Mouse (Mus musculus) gastrocnemius, postnatal 25 days (tissue): Measurements from ENCODE around the gene Syngr1. TPM values are rescaled to one million over a fixed set of nuclear protein-coding genes. Genes with fewer than 3 reads are reported as not detected.

Source experiments
- DNase-seq: peaks from one replicate; pipeline ENCODE4 v3.0.0; 2022
- total RNA-seq, 2 experiments: library from RNA; stranded (reverse); gene quantifications; 1 replicate in 1 of 2; 2 replicates in 1 of 2; pipeline ENCODE4 v1.2.3; 2021

The Syngr1 gene
- total RNA-seq, 2 experiments from 2014 or later, result 34.6 to 37.7 TPM

DNA sequence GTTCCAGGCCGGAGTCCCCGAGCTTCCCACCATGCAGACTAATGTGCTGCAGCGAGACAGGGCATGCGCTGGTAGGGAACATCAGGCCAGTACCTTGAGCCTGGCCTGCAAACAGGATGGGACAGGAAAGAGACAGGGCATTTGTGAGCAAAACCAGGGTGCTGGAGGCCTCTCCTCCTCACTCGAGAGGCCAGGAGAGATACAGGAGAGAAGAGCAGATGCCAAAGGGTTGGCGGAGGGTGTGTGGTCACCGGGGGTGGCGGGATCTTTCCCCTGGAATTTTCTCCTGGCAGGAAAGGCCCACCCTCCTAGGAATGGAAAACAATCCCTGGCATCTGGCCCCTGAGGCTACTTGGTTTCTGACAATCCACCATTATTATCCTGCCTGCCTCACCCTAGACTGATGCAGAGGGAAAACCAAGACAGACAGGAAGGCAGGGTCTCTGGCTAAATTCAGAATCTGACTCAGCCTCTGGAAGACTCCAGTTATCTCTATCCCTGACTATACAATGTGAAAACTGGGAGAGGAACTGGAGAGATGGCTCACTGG, 21.0 kb upstream of the Syngr1 start:
- DNase-seq, result no peak

DNA sequence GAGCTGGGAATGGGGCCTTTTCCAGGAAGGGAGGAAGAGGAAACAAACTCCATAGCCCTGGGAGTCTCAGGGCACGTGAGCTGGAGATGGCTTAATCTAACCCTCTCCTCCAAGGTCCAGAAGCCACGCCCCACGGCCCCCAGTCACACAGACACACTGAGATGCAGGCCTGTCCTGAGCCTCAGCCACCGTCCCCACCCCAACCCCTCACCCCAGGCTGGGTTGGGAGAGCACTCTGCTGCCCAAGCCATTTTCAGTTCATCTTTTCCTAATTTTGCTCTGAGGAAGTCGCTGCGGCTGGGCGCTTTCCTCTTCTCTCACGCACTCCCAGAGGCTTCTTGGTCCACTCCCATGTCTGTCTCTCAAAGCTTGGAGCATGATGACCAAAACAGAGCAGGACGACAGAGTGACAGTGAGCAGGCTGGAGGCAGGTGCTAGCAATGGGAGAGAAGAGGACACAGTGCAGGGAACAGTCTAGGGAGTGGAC, 19.1 kb upstream of the Syngr1 start:
- DNase-seq, result peak; percentile 69

DNA sequence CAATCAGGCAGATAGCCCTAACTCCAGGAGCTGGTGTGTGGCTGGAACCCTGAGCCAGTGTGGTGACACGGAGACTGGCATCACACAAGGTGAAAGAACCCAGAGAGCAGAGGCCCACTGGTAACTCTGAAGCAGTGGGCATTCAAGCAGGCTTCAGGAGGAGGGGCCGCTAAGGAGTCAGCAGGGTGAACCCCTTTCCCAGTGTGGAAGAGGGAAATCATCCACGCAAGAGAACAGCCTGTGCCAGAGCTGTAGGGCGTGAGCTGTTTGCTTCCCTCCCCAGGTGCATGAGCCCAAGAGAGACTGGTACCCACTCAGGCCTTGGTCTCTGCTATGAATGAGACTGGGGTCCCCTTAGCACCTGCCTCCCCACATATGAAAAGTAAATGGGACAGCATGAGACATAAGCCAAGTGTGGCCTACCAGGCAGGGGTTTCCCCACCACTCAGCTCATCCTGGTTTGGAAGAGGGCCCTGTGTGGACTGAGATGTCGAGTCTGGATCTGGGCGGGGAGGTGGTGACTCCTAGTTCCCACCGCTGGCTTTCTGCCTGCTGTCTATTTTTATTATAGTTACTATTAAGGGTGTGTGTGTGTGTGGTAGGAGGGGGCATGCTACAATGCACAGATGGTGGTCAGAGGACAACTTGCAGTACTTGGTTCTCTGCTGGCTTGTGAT, 18.4 kb upstream of the Syngr1 start:
- DNase-seq, result no peak

DNA sequence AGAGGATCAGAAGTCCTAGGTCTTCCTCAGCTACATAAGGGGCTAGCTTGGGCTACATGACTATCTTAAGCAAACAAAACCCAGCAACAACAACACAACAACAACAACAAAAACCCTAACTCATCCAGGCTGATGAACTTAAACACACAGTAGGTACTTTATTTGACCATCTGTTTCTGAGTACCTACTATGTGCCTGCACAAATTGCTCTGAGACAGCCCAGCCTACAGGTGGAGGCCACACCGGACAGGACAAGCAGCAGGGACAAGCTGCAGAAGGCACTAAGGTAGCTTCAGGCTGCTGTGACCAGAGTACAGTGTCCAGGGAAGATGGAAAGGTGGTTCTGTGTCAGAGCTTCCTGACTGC, 17.9 kb upstream of the Syngr1 start:
- DNase-seq, result no peak

DNA sequence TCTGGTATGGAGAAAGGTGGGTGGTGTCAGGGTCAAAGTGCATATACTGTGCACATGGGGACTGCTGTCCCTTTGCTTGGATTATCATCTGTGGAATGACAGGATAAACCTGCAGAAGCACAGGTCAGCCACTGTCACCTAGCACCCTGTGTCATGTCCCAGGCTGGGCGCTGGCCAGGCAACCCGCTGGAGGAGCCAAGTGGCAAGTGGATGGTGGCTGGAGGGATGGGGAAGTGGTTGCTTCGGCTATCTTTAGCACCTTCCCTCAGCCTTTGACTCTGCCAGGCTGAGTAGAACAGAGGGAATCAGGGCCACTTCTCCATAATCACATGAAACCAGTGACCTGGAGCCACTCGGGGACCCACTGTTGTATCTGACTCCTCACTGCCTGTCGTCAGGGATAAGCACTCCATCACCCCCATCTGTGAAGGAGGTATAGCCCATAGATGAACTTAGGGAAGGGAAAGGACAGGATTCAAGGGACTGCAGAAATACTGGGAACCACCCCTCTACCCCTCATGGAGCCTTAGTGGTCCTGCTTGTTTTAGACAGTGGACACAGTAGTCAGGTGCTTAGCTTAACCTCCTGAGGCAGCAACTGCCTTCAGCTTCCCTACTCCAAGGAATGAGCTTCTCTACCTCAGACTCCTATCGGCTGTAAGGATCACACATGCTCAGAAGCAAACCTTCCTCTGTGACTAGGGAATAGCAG, 16.3 kb upstream of the Syngr1 start:
- peak; percentile 74 for DNase-seq

DNA sequence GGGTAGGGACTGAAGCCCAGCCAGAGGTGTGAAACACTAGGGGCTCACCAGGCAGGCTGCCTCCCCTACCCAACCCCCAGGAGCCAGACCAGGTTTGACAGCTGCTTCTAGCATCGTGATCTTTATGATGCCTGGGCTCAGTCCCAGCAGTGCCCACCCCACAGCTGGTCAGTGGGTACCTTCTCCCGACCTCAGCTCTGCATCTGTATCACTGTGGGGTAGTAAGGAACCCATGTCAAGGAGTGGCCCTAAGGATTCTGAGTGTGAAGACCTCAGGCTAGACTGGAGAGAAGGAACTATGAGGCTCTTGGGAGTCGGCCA, 15.8 kb upstream of the Syngr1 start:
- no peak for DNase-seq

DNA sequence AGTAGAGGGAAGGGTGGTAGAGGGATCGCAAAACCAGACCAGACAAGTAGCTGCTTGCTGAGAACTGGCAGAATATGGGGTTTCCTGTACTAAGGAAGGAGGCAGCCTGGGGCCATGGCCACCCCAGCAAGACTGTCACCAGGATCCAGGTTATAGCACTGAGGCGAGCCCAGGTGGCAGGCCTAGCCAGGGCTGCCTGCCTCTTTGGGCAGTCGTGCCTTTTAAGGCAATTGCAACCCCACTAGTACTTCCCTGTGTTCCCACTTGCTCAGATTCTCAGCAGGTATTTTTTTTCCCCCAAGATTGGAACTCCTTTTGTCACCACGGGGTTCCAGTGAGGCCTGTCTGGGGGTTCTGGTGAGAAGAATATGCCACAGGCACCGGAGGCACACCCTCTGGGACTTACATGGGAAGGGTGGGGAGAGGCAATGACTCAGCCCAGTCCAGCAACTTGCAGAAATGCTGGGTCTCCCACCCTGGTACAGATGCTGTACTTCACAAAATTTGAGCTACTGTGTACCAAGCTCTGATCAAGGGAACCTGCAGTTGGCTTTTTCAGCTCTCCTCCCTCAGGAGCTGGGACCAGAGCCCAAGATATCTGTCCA, 15.3 kb upstream of the Syngr1 start:
- DNase-seq, result no peak

DNA sequence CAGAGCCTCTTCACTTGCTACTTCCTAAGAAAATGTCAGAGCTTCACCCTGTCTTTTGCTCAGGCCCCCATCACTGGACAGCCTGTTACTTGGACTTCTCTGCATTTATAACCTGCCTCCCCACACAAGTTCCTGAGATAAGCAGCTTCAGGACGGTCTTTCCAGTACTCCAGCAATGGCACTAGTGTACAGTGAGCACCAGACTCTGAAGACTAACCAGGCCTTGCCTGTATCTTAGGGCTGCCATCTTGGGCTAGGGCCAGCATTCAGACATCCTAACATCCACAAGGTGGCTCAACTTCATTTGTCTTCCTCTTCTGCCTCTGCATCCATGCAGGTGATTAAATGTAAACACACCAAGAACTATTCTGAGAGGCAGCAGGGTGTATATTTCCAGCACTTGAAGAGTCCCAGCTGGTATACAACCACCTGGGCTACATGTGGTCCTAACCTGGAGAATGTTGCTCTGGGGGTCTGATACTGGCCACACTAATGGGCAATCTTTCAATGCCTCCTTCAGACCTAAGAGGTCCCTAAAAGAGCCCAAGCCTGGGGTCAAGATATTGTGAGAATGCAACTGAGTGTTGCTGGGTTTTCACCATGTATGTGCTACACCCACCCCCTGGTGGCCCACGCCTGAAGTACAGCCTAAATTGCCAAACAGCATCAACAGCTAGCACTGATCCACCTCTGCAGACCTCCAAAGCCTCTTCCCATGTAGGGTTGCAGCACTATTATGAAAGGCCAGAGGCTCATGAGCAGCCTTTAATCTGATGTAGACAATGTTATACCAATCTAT, 14.6 kb upstream of the Syngr1 start:
- DNase-seq, result peak; percentile 55

DNA sequence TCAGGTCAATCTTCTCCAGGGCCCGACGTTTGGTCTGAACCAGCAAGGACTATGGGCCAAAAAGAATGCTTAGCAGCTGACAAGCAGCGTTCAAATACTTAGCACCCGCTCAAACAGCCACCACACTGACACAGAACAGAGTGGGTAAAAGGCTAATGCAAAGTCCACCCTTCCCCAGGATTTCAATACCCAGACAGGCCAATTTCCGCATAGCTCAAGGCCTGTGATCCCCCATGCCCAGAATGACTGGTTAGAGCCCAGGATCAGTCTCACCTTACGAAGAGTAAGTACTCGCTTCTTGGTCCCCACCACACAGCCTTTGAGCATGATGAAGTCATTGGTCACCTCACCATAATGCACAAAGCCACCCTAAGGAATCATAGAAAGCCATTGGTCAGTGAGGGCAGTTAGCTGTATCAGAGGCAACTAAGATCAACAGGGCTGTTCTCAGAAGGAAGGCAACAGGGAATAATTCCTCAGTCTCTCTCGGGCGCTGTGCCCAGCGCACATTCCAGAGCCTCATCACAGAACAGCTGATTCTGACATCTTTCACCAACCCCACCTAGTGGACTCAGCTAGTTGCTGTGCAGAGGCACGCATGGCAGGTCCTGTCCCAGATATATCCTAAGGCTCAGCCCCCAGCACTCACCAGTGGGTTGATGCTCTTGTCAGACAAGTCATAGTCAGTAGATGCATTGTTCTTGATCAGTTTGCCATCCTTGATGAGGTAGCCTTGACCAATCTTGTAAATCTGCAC, 12.9 kb upstream of the Syngr1 start:
- DNase-seq, result no peak

DNA sequence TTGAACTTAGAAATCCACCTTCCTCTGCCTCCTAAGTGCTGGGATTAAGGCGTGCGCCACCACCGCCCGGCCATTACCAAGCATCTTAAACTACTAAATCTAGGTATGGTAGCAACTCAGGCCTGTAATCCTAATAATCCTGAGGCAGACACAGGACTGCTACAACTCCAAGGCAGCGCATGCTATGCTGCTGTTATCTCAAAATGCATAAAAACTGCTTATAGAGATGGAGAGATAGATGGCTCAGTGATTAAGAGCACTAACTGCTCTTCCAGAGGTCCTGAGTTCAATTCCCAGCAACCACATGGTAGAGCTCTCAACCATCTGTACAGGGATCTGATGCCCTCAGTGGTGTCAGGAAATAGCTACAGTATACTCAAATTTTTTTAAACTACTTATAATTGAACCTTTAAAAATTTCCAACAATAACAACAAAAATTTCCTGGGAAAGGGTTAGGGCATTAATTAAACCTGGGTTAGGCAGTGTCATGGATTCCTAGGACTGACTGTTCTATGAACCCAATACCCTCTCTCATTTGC, 11.9 kb upstream of the Syngr1 start:
- DNase-seq, result no peak

DNA sequence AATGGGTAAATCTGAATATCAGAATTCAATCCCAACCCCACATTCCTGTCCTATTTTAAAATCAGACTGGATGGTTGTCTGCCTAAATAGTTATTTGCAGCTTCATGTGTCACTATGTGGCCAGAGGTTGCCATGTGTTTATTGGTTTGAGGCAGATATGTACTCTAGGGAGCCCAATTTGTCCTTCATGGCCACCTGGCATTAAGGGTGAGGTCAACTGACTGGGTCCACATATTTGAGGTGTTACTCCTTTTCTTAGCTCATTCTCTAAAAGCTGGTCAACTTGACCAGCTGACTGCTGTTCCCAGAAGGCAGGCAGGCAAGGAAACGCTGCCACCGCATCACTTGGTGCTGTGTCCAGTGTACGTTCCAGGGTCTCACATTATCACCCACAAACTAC, 11.2 kb upstream of the Syngr1 start:
- DNase-seq, result no peak

DNA sequence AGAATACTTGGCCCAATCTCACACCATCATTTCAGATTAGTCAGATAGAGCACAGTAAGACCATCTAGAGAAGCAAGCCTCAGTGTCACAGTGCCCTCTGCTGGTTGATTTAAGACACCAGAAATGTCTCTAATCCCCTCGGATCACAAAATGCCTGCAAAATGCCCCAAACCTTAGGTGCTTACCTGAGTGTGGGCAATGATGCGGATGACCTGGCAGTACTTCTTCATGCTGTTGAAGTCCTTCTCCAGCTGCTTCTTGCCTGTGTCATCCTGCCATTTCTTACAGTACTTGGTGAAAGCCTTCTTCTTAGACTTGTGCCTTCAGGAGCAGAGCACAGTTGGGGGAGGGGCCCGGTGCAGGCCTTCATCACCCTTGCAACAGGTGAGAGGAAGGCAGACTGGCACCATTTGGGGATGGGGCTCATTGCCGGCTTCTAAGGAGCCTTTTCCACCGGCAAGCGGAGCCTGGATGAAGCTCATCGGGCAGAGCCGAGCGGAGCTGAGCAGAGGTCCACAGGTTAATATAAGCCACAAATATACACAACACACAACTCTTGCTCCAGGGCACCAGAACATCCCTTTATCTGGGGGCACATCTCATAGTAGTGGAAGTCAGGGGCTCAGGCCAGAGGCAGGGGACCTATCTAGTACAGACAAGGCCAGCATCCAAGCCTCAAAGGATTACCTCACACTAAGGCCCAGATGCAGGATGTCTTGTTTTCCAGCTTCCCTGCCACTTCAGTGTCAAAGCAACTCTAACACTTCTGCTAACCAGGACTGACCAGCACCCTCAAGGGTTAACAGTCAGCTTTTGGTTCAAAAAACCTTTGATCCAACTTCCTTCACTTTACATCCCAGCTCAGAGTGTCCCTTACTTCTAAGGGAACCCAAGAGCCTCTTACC, 10.2 kb upstream of the Syngr1 start:
- DNase-seq, result no peak

DNA sequence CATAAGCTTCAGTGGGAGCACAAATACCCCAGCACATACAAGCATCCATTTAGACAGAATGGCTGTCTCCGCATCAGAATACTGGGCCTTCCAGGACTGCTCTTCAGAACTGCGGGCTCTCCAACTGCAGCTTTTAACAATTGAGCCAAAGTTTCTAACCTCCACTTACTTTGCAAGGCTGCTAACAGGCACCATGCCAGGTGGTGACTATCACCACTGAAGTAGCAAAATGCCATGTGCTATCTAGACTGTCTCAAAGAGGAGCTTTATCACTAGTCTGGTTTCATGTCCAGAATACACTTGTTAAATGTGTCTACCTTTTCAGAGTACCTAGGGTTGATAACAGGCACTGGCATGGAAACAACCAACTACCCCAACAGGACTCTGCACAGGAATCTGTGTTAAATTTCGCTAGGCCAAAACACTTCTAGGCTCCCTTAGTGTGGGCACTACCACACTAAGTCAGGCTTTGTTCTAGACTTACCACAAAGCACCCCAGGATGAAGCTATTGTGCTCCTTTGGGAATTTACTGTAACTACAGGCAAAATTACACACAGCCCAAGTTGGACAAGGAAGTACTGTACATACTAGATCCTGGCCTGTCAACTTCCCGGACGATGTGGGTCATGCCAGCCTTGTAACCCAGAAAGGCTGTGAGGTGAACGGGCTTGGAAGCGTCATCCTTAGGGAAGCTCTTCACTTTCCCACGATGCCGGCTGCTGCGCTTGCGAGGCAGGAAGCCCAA, 9.2 kb upstream of the Syngr1 start:
- DNase-seq, result no peak

DNA sequence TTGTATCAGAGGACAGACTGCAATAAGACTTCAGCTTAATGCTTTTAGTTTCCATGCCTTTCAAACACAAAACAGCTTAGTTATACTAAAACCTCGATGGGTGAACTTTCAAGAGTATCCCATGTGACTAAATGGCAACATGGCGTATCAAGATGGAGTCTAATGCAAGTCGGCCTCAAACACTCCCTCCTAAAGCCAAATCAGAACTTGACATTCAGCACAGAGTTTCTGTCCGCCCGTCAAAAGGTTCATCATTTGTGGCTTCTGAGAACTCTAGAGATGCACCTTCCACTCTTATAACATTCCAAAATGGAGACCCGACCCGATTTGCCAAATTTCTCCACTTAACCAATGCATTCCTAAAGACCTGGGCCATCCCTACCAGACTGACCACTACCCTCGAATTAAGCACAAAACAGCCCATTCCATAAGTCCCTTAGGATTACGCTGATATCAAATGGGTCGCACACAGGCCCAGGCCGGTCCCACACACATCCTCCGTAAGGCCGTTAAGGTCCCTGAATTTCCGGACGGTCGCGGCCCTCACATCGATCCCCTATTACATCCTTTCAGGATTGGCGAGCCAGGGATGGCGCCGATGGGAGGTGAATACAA, 8.4 kb upstream of the Syngr1 start:
- DNase-seq, result no peak

DNA sequence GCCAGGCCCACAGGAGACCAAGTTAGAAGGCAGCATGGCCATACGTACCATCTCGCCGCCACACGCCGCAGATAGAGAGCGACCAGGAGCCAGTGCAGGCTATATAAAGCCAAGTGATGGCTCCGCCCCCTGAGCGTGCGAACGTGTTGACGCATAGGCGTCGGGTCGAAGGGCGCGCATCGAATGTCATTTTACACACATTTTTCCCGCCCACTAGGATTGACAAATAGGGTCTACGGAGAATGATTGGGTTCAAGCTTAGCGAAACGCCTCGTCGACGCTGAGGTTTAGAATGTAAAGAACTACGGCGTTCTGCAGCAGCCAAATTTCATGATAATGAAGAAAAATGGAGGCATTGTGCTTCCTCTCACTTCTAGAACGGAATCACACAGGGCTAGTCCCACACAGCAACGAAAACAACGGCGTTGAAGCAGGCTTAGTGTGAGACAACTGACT, 7.8 kb upstream of the Syngr1 start:
- DNase-seq, result peak; percentile 95

DNA sequence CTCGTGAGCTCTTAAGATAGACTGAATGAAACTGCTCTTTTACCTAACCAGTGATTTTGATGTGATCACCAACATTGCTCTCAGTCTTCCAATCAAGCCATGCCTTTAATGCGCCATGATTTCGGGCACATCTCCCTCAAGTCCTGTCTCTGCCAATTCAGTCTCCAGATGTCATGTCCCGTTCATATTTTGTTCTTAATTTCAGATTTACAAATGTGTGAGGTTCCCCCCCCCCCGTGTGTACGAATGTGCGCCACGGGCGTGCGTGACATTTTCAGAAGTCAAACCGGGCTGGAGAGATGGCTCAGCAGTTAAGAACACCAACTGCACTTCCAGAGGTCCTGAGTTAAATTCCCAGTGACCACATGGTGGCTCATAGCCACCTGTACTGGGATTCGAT, 7.4 kb upstream of the Syngr1 start:
- DNase-seq, result no peak

DNA sequence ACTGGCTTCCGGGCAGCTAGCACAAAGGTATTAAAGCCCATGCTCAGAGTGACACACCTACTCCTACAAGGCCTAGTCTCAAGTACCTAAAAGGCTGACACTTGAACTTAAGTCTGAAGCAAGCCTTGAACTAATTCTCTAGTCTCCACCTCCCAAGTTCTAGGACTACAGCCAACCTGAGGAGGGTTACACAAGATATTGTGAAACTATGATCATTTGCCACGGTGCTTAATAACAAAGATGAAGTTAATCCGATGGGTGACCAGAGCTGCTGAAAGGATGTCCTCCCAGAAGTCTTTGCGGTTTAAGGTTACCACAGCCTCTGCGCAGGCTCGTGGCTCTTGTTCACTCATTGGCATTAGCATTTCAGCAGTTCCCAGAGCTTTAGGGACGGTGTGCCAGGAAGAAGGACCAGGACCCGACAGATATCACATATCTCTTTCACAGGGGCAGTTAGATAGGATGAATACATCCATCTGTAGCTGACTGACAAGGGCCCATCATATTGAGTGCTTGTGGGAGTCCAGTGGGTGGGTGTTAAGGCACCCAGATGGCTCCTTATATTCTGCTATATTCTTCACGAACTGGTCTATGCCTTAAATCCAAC, 3.6 kb upstream of the Syngr1 start:
- DNase-seq, result no peak

DNA sequence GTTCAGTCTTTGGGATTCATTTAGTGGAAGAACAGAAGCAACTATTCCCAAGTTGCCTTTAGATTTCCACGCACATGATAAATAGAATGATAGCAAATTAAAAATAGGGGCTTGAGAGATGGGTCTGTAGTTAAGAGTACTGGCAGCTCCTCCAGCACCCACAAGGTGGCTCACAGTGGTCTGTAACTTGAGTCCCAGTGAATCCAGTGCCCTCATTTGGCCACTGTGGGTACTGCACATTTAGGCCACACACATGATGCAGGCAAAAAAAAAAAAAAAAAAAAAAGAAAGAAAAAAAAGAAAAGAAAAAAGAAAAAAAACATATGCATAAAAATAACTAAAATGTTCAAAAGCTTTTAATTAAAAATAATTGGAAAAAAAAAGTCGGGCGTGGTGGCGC, 2.5 kb upstream of the Syngr1 start:
- peak; percentile 77 for DNase-seq

DNA sequence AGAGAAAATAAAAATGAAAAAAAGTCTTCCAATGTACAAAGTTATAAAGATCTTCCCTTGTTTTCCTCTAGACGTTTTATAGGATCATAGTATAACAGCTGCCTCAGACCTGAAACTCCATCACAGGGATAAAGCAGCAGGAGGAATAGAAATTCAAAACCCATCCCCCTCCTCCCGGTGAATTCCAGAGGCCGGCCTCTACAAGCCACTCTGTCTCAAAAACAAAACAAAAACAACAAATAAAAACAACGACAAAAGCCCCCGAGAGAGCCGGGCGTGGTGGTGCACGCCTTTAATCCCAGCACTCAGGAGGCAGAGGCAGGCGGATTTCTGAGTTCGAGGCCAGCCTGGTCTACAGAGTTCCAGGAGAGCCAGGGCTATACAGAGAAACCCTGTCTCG, 979 bp upstream of the Syngr1 start:
- DNase-seq, result no peak
